Mouse (Mus musculus) adrenal gland, postnatal 14 days (tissue): ENCODE measurements at regions not wholly inside any gene's neighbourhood (a gene's known extent, or its start where the extent isn't known, plus 50 kb on each side); places are given as distances from the start of the nearest gene placed in this dataset.
A peak's percentile ranks its signal among the peaks of the same experiment; 100 is the strongest.

Experiments used
- DNase-seq: peaks from one replicate; pipeline ENCODE4 v3.0.0; 2021; ENCODE audit warnings: mixed read lengths

- no peak for DNase-seq
Observed at GRCm38 (mm10) chr12:9271484-9271883, 241.7 kb downstream of the Ttc32 start.

DNA sequence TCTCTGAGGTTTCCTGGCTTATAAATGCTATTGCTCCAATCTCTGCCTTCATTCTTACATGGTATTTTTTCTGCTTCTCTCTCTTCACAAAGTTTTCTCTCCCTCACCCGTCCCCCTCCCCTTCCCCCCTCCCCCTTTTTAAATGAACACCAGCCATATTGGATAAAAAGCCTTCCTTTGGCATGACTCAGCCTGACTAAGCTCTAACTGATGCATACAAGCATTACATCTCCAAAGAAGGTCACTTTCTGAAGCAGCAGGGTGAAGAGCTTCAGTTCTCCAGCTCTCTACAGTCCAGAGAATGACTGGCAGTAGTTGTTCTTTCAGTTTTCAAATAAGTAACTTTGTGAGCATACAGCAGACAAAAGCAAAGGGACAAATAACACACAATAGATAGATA lies 244.4 kb downstream of the Ttc32 start:
- DNase-seq, result no peak

DNA sequence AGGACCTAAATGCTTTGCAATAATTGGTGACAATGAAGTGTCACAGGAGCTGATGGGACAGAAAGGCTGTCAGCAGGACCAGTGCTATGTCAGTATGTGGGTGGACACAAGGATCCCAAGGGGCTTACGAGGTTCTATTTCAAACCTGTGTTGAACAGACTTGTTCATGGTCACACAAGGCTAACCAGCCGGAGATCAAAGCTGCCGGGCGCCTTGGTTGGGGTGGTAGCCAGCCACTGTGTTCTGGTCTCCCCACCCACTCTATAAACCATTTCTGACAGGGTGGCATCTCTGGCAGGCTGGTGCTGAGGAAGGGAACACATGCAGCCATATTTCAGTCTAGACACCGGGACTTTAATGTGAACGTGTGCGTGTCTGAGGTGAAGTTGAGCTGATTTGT lies 245.9 kb downstream of the Ttc32 start:
- peak; percentile 24 for DNase-seq

DNA sequence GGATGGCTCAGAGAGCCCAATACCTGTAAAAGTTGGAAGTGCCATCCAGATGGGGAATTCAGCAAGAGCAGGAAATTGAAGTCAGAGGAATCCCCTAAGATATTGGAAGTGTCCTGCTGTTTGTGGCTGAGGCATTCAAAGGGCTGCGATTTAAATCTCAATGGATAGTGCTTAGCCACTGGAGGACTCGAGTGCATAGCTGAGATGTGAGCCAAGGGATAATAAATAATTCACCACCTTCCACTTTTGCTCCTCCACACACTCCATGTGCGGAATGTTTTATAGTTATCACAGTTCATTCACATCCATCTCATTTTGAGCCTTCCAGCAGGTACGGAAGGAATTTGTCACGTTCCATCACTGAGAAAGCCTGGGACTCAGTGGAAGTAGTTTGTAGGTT lies 248.9 kb downstream of the Ttc32 start:
- no peak for DNase-seq

GRCm38 (mm10) chr12:9279893-9280605 lies 250.3 kb downstream of the Ttc32 start:
- DNase-seq, result no peak

GRCm38 (mm10) chr12:9287271-9287670 lies 257.5 kb downstream of the Ttc32 start:
- no peak for DNase-seq

DNA sequence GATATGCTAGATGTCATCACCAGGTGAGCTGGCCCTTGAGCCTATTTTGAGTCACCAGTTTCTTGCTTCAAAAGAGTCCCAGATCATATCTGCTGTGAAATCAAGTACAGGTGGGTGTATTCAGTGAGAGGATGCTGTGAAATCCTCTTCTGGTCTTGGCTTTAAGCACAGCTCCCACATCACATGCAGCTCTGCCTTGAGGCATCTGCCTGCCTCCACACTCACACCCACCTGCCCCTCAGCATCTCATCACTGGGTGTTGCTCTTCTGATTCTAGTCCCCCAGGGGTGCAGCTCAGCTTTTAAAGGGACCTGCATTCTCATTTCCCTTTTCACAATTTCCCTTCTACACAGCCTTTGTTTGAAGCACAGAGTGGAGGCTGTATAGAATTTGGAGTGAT lies 262.9 kb downstream of the Ttc32 start:
- no peak for DNase-seq

DNA sequence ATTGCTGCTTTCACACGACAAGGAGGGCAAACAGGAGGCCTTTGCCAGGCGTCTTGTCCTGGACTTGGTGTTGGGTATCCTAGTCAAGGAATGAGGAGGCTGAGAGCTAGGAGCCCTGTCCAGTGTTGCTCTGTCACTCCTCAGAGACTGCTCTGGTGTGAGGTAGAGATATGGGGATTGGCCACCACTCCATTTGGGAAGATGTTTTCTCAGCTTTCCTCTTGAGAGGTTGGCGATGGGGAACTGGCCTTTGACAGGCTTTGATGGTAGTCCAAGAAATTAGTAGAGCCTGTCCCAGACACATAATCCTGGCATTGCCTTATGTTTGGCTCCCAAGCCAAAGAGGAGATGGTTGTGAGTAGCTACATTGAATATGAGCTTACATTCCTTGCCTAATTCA lies 265.4 kb downstream of the Ttc32 start:
- no peak for DNase-seq

GRCm38 (mm10) chr12:9298848-9299655 lies 269.3 kb downstream of the Ttc32 start:
- DNase-seq, result no peak

GRCm38 (mm10) chr12:9304146-9304545 lies 265.8 kb upstream of the Osr1 start:
- peak; percentile 86 for DNase-seq

DNA sequence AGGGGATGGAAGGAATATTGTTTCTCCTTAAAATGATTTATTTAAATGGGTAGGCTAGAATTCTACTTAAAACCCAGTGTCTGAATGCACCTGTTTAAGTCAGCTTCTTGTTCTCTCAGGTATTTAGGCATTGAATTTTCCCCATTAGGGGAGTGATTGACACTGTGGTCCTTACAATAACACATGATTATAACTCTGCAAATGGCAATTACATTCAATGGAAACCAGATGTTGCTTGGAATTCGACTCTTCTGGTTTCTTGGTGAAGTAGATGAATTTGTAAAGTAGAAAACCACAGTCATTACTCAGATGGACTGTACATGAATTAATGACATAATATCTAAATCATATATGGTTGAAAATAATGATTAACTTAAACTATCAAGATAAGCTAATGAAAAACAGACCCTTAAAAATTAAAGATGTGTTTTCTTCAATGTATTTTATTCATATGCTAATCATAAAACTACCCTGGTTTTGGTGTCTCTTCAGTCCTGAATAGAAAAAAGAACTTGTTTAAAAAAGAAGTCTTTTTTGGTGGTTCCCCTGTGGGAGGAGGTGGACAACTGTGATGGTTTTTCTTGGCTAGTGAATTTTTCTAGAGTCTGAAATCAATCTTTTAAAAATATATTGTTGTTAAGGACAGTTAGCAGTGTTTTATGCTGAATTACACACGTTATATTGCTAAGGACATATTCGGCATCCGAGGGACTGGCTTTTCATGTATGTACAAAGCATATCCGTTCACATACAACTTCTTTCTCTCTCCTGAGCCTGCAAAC lies 231.8 kb upstream of the Osr1 start:
- no peak for DNase-seq

GRCm38 (mm10) chr12:9338801-9339231 lies 231.1 kb upstream of the Osr1 start:
- peak; percentile 11 for DNase-seq

GRCm38 (mm10) chr12:9340769-9341168 lies 229.1 kb upstream of the Osr1 start:
- DNase-seq, result no peak

- DNase-seq, result no peak
Observed at GRCm38 (mm10) chr12:9345359-9345758, 224.6 kb upstream of the Osr1 start.

- DNase-seq, result no peak
Observed at GRCm38 (mm10) chr12:9355512-9355911, 214.4 kb upstream of the Osr1 start.

- no peak for DNase-seq
Observed at GRCm38 (mm10) chr12:9357856-9358255, 212.1 kb upstream of the Osr1 start.

DNA sequence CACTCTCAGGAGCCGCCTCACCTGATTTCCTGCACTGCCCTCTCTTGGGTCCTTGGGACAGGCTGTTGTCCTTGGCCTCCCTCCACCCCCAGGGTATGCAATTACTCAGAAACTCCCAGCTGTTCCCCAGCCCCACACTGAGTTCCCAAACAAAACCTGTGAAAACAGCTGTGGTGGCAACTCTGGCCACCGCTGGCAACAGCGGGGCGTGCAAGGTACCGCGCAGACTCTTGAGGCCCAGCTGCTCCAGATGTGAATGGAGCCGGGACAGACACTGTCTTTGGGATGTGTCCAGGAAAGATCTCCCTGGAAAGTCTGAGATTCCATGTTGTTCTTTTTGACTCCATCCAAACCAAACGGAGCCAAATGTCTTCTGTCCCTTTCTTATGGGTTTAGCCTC lies 211.0 kb upstream of the Osr1 start:
- peak; percentile 9 for DNase-seq

DNA sequence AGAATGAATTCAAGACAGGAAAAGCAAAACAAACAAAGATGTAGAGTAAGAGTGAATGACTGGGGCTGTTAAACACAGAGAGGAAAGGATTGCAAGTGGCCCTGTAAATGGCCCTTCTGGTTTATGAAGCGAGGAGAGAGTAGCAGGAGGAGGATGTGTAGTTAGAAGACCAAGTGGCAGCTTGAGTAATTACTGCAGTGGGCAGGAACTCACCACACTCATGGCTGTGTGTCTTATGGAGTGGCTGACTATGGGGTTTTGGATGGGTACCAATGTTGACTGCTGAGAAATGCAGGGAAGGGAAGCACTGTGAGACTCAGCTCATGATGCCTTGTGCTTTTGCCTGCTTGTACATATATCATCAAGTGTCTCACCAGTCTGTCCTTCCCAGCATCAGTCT lies 204.0 kb upstream of the Osr1 start:
- no peak for DNase-seq

GRCm38 (mm10) chr12:9368682-9369081 lies 201.2 kb upstream of the Osr1 start:
- peak; percentile 27 for DNase-seq

DNA sequence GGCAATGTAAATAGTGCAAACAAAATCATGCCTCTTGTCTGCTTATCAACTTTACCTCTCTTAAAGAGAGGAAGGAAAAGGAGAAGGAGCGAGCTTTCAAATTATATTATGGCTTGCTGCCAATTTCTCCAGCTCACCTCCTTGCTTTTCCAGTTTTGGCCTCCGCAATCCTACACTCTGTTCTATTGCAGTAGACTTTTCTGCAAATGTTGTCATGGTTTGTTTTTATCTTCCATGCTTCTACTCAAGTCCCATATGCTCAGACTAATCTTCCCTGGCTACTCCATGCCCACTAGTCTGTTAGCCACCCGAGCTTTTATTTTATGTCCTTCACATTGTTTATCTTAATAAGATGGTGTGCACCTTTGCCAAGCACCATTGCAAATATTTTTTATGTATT lies 168.0 kb upstream of the Osr1 start:
- no peak for DNase-seq

DNA sequence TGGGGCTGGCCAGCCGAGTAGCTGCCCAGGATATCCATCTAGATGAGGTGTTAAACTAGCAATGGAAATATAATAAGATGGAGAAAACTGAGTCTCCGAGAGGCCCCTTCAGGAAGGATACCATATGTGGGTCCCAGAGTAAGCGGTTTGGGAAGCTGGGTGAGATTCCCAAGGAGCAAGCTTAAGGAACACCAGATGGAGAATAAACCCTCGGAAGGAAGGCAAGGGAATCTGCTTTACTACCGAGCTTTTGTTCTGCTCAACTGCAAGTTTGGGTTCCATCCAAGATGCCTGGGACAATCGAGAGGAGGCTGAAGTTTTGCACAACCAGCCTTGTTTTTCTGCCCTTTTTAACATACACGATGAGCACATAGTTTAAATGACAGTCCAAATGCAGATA lies 164.9 kb upstream of the Osr1 start:
- DNase-seq, result no peak

DNA sequence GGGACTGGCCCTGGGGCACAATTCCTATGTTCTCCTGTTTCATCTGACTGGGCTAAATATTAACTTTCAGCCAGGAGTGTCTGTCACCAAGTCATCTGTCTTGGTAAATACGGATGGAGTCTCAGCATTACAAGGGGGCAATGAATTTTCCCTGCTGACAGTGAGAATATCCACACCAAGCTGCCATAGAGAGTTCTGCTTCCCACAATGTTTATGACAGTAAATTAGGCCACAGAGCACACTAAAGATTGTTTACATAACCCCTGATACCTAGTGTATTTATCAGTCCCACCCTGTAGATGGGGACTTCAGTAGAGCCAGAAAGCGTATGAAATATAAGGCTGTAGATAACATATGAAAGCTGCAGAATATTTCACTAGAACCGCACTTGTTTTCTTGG lies 150.6 kb upstream of the Osr1 start:
- DNase-seq, result no peak

GRCm38 (mm10) chr12:9430656-9431055 lies 139.3 kb upstream of the Osr1 start:
- no peak for DNase-seq
